Mouse (Mus musculus) megakaryocyte, embryonic 14.5 days (primary cell): ENCODE data around the gene Nkx1-1.

Source experiments
- FLI1 ChIP-seq: IDR thresholded peaks from 2 replicates; pipeline ENCODE4 v1.6.1; 2012; ENCODE audit warnings: low read length, inconsistent platforms, mixed read lengths
- GATA1 ChIP-seq: IDR thresholded peaks from 3 replicates; pipeline ENCODE4 v1.6.1; 2012; ENCODE audit warnings: mixed read lengths, low read length, inconsistent platforms, borderline replicate concordance

DNA sequence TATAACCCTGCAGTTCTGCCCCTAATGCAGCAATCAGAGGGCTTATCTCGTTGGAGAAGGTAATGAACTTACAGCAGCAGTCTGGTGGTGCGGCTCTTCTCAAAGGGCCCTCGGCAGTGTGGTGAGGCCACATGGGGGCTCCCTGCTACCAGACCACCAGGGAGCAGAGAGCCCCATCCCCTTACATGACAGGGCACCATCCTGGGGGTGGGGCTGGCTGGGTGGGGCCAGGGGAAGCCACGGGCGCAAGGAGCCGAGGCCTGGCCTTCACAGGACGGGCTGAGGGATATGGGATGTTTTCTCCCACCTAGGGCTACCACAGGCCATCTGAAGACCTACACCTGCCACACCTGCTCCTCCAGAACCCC, 47.5 kb upstream of the Nkx1-1 start:
- TF ChIP-seq GATA1 (no peak), FLI1 (no peak)
